Mouse (Mus musculus) right cerebral cortex, adult 2 months (tissue): ENCODE measurements around the gene Rbck1.
A peak's percentile ranks its signal among the peaks of the same experiment; 100 is the strongest.
"Not testable (repeated sequence)": the region's sequence is repeated elsewhere in the genome, so short reads cannot be mapped to it uniquely, and the experiment has no call there.

Experiments
- DNase-seq, 2 experiments: peaks; one replicate each; pipeline ENCODE4 v3.0.0; 2021 to 2022; ENCODE audit warnings: low spot score in 2 of 2

Gene Rbck1

DNA sequence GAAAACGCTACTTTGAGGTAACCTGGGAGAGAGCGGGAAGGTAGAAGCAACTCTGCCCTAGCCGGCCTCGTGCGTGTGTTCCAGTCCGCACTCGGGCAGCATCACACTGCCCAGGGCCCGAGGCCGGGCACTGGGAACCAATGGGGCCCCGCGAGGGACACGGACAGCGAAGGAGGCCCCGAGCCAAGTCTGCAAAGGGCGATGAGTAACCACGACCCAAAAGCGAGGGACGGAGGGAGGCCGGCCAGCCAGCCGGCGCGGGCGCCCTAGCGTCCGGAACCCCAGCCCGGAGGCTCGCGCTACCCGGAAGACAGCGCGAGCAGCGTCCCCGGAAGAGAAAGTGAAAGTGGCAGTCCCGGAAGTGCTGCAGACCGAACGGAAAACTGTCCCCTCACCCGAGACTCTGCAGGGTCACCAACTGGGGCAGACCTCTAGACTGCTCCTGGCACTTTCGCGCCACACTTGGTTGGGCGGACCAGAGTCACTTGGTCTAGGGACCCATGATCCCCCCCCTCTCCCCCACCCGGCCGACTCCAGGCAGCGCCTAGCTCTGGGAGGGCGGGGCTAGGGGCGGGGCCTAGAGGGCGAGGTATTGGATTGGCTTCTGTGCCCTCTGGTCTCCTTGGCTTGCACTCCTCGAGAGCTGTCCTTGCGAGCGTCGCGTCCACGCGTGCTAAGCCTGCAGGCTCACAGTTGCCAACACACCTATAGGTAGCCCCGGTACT, at the start of gene Rbck1:
TSS of gene Rbck1 (minus strand) at position 553 of the 725 bp plus-strand sequence.
- peak; percentile 84 to 92 for DNase-seq

DNA sequence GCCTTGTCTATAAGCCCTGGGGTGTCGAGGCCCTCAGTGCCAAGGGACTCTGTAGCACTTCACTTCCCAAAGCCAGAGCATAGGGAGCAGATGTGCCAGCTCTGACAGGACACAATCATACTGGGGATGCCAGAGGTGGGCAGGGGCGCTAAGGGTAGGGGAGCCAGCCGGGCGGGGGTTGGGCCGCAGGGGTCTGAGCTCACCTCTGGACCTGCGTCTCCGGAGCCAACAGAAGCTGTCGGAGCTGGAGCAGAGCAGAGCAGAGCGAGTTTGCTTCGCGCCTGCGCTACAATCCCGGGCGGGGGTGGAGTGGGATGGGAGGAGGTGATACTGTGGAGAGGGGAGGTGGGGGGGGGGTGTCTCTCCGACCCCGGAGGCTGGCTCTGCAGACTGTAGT, 43.9 kb upstream of the Rbck1 start, which contains the start of gene Nrsn2:
TSS of gene Nrsn2 (minus strand) at position 294 of the 397 bp plus-strand sequence.
- peak; percentile 62 to 73 for DNase-seq

GRCm38 (mm10) chr2:152375652-152376344, 43.3 kb upstream of the Rbck1 start:
- peak; percentile 65 to 70 for DNase-seq

DNA sequence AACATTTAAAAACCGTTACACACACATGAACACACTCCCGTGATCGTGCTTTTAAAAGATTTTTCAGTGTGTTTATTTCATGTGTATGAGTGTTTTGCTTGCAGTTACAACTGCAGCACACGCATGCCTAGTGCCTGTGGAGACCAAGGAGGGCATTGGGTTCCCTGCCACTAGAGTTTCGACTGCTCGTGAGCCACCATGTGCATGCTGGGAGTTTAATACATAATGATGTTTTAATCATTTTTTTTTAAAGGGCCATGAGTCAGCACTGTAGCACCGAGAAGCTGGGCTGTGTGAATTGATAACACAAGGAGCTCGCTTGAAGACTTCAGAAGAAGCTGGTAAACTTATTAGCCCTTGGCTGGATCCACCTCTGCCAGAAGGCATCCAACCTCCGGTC, 41.1 kb upstream of the Rbck1 start:
- DNase-seq: no peak

- DNase-seq: no peak
Measured at GRCm38 (mm10) chr2:152372661-152373060, 40.2 kb upstream of the Rbck1 start.

DNA sequence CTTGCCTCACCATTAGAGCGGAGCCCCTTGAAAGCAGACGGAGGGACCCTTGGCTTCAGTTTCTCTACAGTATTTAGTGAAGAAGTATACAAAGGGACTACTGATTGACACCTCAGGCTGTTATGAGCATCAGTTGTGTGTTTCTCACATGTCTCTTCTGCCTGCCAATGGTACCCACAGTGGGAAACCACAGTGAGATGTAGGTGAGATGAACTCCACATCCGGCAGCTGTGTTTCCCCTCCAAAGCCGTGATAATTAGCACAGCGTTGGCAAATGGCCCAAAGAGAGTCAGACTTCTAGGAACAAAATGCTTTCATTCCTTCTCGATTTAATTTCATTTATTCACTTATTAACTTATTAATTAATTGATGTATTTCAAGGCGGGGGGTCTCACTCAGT, 39.7 kb upstream of the Rbck1 start:
- no peak for DNase-seq

DNA sequence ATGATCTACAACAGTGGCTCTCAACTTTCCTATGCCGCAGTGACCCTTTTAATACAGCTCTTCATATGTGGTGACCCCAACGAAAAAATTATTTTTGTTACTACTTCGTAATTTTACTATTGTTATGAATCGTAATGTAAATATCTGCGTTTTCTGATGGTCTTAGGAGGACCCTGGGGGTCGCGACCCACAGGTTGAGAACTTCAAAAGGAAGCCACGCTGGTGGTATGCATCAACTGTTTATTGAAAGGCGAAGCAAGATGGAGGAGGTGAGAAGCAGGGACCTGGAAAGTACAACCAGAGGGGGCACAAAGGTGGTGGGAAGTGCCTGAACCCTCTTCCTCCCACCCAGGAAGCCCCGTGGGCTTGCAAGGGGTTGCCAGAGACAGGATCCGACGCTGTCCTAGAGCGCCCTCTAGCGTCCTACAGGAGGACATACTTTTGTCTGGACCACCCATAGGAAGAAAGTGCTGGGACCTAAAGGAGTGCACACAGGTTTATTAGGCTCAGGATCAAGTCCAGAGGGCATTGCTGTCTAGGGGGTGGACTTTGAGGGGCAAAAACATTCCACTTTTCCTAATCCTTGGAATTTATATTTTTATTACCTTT, 36.2 kb upstream of the Rbck1 start:
- peak; percentile 14 to 42 for DNase-seq

DNA sequence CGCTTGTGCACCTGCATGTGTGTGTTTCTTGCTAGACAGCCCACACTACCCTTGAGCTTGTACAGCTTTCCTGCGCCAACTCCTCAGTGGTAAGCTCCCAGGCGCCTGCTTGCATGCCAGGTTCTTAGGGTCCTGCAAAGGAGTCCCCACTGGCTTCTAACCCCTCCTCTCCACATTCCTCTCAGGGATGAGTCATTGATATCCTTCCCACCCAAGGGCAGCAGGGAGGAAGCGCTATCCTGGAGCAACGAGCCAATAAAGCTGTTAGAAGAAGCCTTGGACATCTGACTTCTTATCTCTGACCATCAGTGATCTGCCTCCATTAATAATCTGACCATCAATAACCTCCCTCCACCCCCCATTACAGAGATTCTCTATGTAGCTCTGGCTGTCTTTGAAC, 35.5 kb upstream of the Rbck1 start:
- DNase-seq: no peak

- DNase-seq: peak; percentile 68 to 72
Measured at GRCm38 (mm10) chr2:152363245-152364147, 31.0 kb upstream of the Rbck1 start.

GRCm38 (mm10) chr2:152361193-152361592, 28.7 kb upstream of the Rbck1 start:
- no peak for DNase-seq

DNA sequence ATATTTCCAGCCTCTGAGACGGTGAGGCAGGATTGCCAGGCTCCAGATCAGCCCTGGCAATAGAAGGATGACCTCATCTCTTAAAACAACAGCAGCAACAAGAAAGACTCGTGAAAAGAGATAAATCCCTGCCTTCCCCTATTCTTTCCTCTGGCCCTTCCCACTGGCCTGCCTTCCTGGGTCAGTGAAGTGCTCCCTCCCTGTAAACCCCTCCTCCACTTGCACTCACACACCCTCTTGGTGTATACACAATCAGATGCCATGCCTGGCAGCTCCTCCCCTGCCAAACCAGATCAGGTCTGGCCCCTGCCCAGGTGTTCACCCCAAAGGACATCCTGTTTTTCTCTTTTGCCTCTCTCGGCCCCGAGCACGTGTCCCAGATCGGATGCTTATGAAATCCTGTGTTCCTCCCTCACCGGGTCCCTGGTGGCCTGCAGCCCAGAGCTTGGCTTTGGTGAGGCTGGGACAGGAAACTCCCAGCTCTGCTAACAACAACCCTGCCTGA, 27.9 kb upstream of the Rbck1 start:
- no peak for DNase-seq

- DNase-seq: no peak
Measured at GRCm38 (mm10) chr2:152359616-152360015, 27.2 kb upstream of the Rbck1 start.

- DNase-seq: not testable (repeated sequence)
Measured at GRCm38 (mm10) chr2:152358977-152359376, 26.5 kb upstream of the Rbck1 start.

- no peak for DNase-seq
Measured at GRCm38 (mm10) chr2:152357254-152357653, 24.8 kb upstream of the Rbck1 start.

- DNase-seq: peak; percentile 39 to 56
Measured at GRCm38 (mm10) chr2:152349842-152350540, 17.5 kb upstream of the Rbck1 start.

DNA sequence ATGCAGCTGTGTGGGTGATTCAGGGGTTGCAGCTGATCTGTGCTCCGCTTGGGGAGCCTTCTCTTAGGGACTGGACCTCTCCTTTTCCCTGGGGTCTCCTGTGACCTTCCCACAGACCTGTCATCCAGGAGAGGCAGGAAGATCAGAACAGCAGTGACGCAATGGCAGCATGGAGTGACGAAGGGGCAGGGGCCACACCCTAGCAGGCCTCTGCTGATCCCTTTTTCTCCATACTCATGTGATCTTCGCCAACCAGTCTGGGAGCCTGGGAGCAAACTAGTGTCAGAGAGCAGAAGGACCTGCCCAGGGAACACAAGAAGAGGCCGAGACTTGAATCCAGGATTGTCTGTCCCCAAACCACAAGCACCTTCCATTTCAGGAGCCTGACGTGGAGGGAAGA, 16.8 kb upstream of the Rbck1 start:
- DNase-seq: no peak

- no peak for DNase-seq
Measured at GRCm38 (mm10) chr2:152347722-152348121, 15.3 kb upstream of the Rbck1 start.

DNA sequence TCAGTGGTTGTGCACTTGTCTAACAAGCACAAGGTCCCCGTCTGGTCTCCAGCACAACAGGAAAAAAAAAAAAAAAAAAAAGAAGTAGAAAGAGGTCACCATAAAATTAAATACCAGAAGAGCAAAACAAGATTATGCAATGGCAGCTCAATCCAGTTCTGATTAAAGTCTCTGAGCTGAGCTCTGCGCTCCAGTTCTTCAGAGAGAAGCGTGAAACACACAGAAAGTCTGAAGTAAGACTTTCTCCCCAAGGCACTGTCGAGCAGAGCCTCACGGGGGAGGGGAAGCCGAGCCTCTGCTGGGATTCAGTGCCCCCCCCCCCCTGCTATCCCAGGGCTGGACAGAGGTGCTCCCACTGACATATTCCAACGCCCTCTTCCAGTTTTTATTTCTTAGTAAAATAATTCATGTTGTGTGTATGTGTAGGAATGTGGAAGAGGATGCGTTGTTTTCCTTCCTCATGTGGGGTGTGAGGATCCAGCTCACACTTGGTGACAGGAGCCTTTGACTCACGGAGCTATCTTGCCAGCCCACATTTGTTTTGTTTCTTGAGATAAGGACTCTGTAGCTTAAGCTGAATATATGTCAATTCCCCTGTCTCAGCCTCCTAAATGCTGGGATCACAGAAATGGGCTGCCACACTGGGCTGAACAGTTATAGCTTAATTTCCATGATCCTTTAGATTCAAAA, 14.5 kb upstream of the Rbck1 start:
- DNase-seq: no peak

DNA sequence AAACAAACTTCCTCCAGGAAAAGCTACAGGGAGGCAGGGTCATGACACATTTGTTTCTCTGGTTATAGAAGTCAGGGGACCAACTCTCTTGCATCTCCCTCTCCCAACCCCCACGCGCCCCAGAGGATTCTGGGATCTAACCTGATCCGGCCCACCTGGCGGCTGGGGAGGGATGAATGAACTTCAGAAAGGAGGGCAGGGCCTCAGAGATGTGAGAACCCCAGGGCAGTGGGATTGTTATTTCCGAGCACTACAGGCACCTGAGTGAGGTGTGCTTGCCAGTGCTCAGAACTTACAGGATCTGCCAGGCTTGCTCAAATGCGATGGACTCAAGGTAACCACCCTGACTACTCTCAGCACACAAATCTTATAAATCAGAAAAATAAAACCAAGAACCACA, 12.9 kb upstream of the Rbck1 start:
- DNase-seq: no peak

DNA sequence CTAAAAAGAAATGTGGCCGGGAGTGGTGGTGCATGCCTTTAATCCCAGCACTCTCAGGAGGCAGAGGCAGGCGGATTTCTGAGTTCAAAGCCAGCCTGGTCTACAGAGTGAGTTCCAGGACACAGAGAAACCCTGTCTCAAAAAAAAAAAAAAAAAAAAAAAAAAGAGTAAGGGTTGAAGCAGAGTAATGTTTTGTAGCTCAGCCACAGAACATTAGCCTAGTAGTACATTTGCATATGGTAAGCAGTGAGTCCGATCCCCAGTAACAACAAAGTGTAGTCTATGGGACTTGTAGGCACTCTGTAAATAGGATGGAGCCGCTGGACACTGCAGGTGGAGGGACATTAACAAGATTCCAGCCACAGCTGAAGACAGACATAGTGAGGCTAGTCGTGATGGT, 12.5 kb upstream of the Rbck1 start:
- DNase-seq: no peak
